Mouse (Mus musculus) central nervous system, embryonic 18 days (tissue): ENCODE data around the gene Gdf1. TPM values are rescaled to one million over a fixed set of nuclear protein-coding genes. Genes with fewer than 3 reads are reported as not detected.

Experiments used
- polyA plus RNA-seq: library from polyadenylated mRNA; depleted of rRNA; stranded (reverse); fragments of >200 nt; gene quantifications from 2 replicates; pipeline ENCODE4 v1.2.3, GENCODE M21; 2012; rRNA removed

The Gdf1 gene
- polyA plus RNA-seq = 13.0 and 13.6 TPM in 2 replicates

GRCm38 (mm10) chr8:70329124-70329834 is at the start of gene Gdf1:
Gdf1 (plus strand) TSS chr8:70329817.

GRCm38 (mm10) chr8:70282603-70283135 is 46.9 kb upstream of the Gdf1 start, which contains the start of gene Homer3:
Homer3 (plus strand) TSS chr8:70282827.

GRCm38 (mm10) chr8:70302358-70302890 is 27.2 kb upstream of the Gdf1 start, which contains the start of the genes Ddx49 and Cope:
Ddx49 (minus strand) TSS chr8:70302489.
Cope (plus strand) TSS chr8:70302518.

GRCm38 (mm10) chr8:70315624-70316510 is 13.8 kb upstream of the Gdf1 start, which contains the start of gene Cers1:
Cers1 (plus strand) TSS chr8:70315775.

GRCm38 (mm10) chr8:70353194-70353817 is 23.7 kb downstream of the Gdf1 start, which contains the start of gene Upf1:
Upf1 (minus strand) TSS chr8:70353278.

GRCm38 (mm10) chr8:70373397-70374317 is 44.0 kb downstream of the Gdf1 start, which contains the start of gene Comp:
Comp (plus strand) TSS chr8:70373558.

Other genes starting within 250 kb of the Gdf1 start
- 0.53 and 0.70 TPM in 2 replicates for gene Hapln4, start 246.4 kb upstream of the Gdf1 start, polyA plus RNA-seq
- gene Ncan, start 208.9 kb upstream of the Gdf1 start, polyA plus RNA-seq = 80.6 and 97.8 TPM in 2 replicates
- gene Nr2c2ap, start 198.5 kb upstream of the Gdf1 start, polyA plus RNA-seq = 28.4 and 28.9 TPM in 2 replicates
- 14.2 and 16.7 TPM in 2 replicates for gene Rfxank, start 190.7 kb upstream of the Gdf1 start, polyA plus RNA-seq
- gene Borcs8, start 190.3 kb upstream of the Gdf1 start, polyA plus RNA-seq = 107 and 110 TPM in 2 replicates
- 0.31 and 0.49 TPM in 2 replicates for gene Mef2b, start 190.1 kb upstream of the Gdf1 start, polyA plus RNA-seq
- 88.0 and 105 TPM in 2 replicates for gene Tmem161a, start 157.5 kb upstream of the Gdf1 start, polyA plus RNA-seq
- gene Slc25a42, start 117.5 kb upstream of the Gdf1 start, polyA plus RNA-seq = 30.8 and 32.6 TPM in 2 replicates
- 144 and 148 TPM in 2 replicates for gene Sugp2, start 95.6 kb upstream of the Gdf1 start, polyA plus RNA-seq
- gene Armc6, start 95.4 kb upstream of the Gdf1 start, polyA plus RNA-seq = 143 and 144 TPM in 2 replicates
- gene Homer3, start 47.0 kb upstream of the Gdf1 start, polyA plus RNA-seq = 39.3 and 42.2 TPM in 2 replicates
- gene Ddx49, start 27.3 kb upstream of the Gdf1 start, polyA plus RNA-seq = 53.5 and 59.7 TPM in 2 replicates
- gene Cope, start 27.3 kb upstream of the Gdf1 start, polyA plus RNA-seq = 260 and 266 TPM in 2 replicates
- gene Cers1, start 14.0 kb upstream of the Gdf1 start, polyA plus RNA-seq = 37.7 and 45.2 TPM in 2 replicates
- gene Upf1, start 23.5 kb downstream of the Gdf1 start, polyA plus RNA-seq = 18.0 and 25.0 TPM in 2 replicates
- 0.19 and 0.36 TPM in 2 replicates for gene Comp, start 43.7 kb downstream of the Gdf1 start, polyA plus RNA-seq
- 48.8 and 63.0 TPM in 2 replicates for gene Crtc1, start 109.8 kb downstream of the Gdf1 start, polyA plus RNA-seq
- 45.0 and 47.6 TPM in 2 replicates for gene Klhl26, start 147.2 kb downstream of the Gdf1 start, polyA plus RNA-seq
- gene Tmem59l, start 157.5 kb downstream of the Gdf1 start, polyA plus RNA-seq = 93.1 and 93.2 TPM in 2 replicates
- 21.4 and 29.2 TPM in 2 replicates for gene Crlf1, start 163.3 kb downstream of the Gdf1 start, polyA plus RNA-seq
- 208 and 217 TPM in 2 replicates for gene Rex1bd, start 176.9 kb downstream of the Gdf1 start, polyA plus RNA-seq
- gene Uba52, start 181.0 kb downstream of the Gdf1 start, polyA plus RNA-seq = 1,219 and 1,269 TPM in 2 replicates
- 515 and 521 TPM in 2 replicates for gene Fkbp8, start 197.9 kb downstream of the Gdf1 start, polyA plus RNA-seq
- 36.9 and 38.8 TPM in 2 replicates for gene Kxd1, start 198.1 kb downstream of the Gdf1 start, polyA plus RNA-seq
- 21.8 and 22.9 TPM in 2 replicates for gene Ell, start 209.6 kb downstream of the Gdf1 start, polyA plus RNA-seq